Mouse (Mus musculus): ENCODE results near the gene Rrp1b. TPM values are rescaled to one million over a fixed set of nuclear protein-coding genes. Genes with fewer than 3 reads are reported as not detected.
"Not testable (repeated sequence)": the region's sequence is repeated elsewhere in the genome, so short reads cannot be mapped to it uniquely, and the experiment has no call there.

The Rrp1b gene
- polyA plus RNA-seq, 1 experiment from 2014 or later, result 76.6 TPM

DNA sequence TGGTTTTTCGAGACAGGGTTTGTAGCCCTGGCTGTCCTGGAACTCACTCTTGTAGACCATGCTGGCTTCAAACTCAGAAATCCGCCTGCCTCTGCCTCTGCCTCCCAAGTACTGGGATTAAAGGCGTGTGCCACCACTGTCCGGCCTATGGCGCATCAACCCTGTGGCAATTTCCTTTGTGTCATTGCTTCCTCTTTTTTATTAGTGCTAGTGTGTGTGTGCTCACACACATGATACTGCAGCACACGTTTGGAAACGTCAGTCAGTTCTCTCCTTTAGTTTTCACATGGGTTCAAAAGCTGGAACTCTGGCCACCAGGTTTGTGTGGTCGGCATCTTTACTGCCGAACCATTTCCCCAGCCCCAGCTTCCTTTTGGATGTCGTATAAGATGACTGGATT, 4.4 kb downstream of the Rrp1b start:
- Histone ChIP-seq H3K4me3 (no peak overlapping the region), H3K4me1 (peaks cover 23% of the 10 kb centered on the region), H3K36me3 (peaks cover 4% of the 10 kb centered on the region), H3K9me3 (no peaks in the 10 kb centered on the region), H3K27me3 (ENCODE audit: insufficient read depth, poor library complexity, severe bottlenecking) (no peaks in the 10 kb centered on the region), H3K27ac (no peak overlapping the region)
- no peak for DNase-seq (ENCODE audit: low spot score)
- 90% methylated on average over 10 of the region's 10 CpGs for WGBS

DNA sequence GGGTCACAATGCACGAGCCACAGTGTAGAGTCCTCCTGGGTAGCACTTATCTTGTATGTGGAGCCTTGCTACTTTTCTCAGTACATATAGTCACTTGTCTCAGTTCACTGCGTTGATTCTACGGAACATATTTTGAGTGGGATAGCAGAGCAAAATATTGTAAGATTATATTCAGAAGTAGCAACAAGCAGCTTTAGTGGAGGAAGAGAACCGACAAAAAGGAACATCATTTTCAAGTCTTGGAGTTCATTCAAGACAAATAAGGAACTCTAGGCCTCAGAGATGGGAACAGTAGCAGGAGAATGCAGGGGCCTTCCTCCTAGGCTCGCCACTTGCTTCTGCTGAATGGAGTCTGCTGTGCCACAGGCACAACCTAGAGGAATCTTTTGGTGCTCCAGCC, 10.6 kb downstream of the Rrp1b start:
- Histone ChIP-seq H3K36me3 (peaks cover 61% of the 10 kb centered on the region), H3K27me3 (ENCODE audit: insufficient read depth, poor library complexity, severe bottlenecking) (no peaks in the 10 kb centered on the region), H3K4me1 (no peaks in the 10 kb centered on the region), H3K9me3 (no peaks in the 10 kb centered on the region), H3K27ac (no peak overlapping the region), H3K4me3 (no peak overlapping the region)
- DNase-seq (ENCODE audit: low spot score), result no peak
- 90% methylated on average over 5 of the region's 5 CpGs for WGBS

GRCm38 (mm10) chr17:32048351-32048750, 12.5 kb downstream of the Rrp1b start:
- 92% methylated on average over 5 of the region's 5 CpGs for WGBS
- H3K4me3 ChIP-seq, result no peak overlapping the region

GRCm38 (mm10) chr17:32049914-32050313, 14.0 kb downstream of the Rrp1b start:
- Histone ChIP-seq H3K27ac (no peak overlapping the region), H3K27me3 (ENCODE audit: insufficient read depth, poor library complexity, severe bottlenecking) (no peaks in the 10 kb centered on the region), H3K4me3 (no peak overlapping the region), H3K4me1 (no peaks in the 10 kb centered on the region), H3K9me3 (no peaks in the 10 kb centered on the region), H3K36me3 (peaks cover 95% of the 10 kb centered on the region)
- DNase-seq (ENCODE audit: low spot score), result no peak
- WGBS, result 80% methylated on average over 4 of the region's 4 CpGs

More at GRCm38 (mm10) chr17:32048351-32048750, 12.5 kb downstream of the Rrp1b start:
- Histone ChIP-seq H3K27me3 (ENCODE audit: insufficient read depth, poor library complexity, severe bottlenecking) (no peaks in the 10 kb centered on the region), H3K27ac (no peak overlapping the region), H3K9me3 (no peaks in the 10 kb centered on the region), H3K36me3 (peaks cover 79% of the 10 kb centered on the region), H3K4me1 (no peaks in the 10 kb centered on the region)
- no peak for DNase-seq (ENCODE audit: low spot score)

- WGBS, result 93% methylated on average over 6 of the region's 6 CpGs
- no peaks in the 10 kb centered on the region for H3K4me1 ChIP-seq
- H3K27me3 ChIP-seq (ENCODE audit: insufficient read depth, poor library complexity, severe bottlenecking), result no peaks in the 10 kb centered on the region
- H3K36me3 ChIP-seq, result peaks cover 96% of the 10 kb centered on the region
- H3K9me3 ChIP-seq, result no peaks in the 10 kb centered on the region
- DNase-seq (ENCODE audit: low spot score), result no peak
- no peak overlapping the region for H3K4me3 ChIP-seq
- no peak overlapping the region for H3K27ac ChIP-seq
Measured at GRCm38 (mm10) chr17:32050609-32051008, 14.7 kb downstream of the Rrp1b start.

- H3K9me3 ChIP-seq, result no peaks in the 10 kb centered on the region
- no peak for DNase-seq (ENCODE audit: low spot score)
- H3K36me3 ChIP-seq, result peaks cover 100% of the 10 kb centered on the region
- 82% methylated on average over 5 of the region's 5 CpGs for WGBS
- H3K4me3 ChIP-seq, result no peak overlapping the region
- no peaks in the 10 kb centered on the region for H3K4me1 ChIP-seq
- H3K27ac ChIP-seq, result no peak overlapping the region
- H3K27me3 ChIP-seq (ENCODE audit: insufficient read depth, poor library complexity, severe bottlenecking), result no peaks in the 10 kb centered on the region
Measured at GRCm38 (mm10) chr17:32052237-32053080, 16.6 kb downstream of the Rrp1b start.

- Histone ChIP-seq H3K27ac (no peak overlapping the region), H3K27me3 (ENCODE audit: insufficient read depth, poor library complexity, severe bottlenecking) (no peaks in the 10 kb centered on the region), H3K4me3 (no peak overlapping the region), H3K9me3 (no peaks in the 10 kb centered on the region), H3K4me1 (no peaks in the 10 kb centered on the region), H3K36me3 (peaks cover 100% of the 10 kb centered on the region)
- DNase-seq (ENCODE audit: low spot score), result no peak
- 85% methylated on average over 5 of the region's 5 CpGs for WGBS
Measured at GRCm38 (mm10) chr17:32053677-32054076, 17.8 kb downstream of the Rrp1b start.

GRCm38 (mm10) chr17:32057843-32058242, 21.9 kb downstream of the Rrp1b start:
- H3K4me3 ChIP-seq, result no peak overlapping the region
- DNase-seq (ENCODE audit: low spot score), result no peak
- peaks cover 10% of the 10 kb centered on the region for H3K4me1 ChIP-seq
- peaks cover 94% of the 10 kb centered on the region for H3K36me3 ChIP-seq
- WGBS, result 92% methylated on average over 2 of the region's 2 CpGs
- H3K9me3 ChIP-seq, result no peaks in the 10 kb centered on the region
- no peaks in the 10 kb centered on the region for H3K27me3 ChIP-seq (ENCODE audit: insufficient read depth, poor library complexity, severe bottlenecking)
- H3K27ac ChIP-seq, result no peak overlapping the region

GRCm38 (mm10) chr17:32059084-32059483, 23.2 kb downstream of the Rrp1b start:
- peaks cover 82% of the 10 kb centered on the region for H3K36me3 ChIP-seq
- WGBS, result 79% methylated on average over 2 of the region's 2 CpGs

DNA sequence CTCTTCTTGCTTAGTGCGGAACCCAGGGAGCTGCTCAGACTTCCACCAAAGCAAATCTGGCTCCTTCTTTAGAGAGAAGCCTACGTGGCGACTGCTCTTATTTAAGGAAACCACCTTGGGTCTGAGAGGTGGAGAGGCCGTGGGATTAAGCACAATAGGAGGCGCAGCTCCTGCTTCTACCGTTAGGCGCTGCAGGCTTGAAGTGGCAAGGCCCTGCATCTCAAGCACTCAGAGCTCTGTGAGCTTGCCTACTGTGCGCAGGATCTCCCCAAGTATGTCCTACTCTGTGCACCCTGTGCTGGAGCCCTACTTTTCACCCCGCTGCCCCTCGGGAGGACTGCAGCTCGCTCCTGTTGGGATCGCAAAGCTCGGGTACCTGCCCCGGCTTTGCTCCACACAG, 25.3 kb downstream of the Rrp1b start:
- peaks cover 61% of the 10 kb centered on the region for H3K36me3 ChIP-seq
- 94% methylated on average over 14 of the region's 14 CpGs for WGBS
- DNase-seq (ENCODE audit: low spot score), result no peak
- H3K4me1 ChIP-seq, result peaks cover 29% of the 10 kb centered on the region
- H3K27ac ChIP-seq, result no peak overlapping the region
- H3K4me3 ChIP-seq, result no peak overlapping the region
- no peaks in the 10 kb centered on the region for H3K9me3 ChIP-seq
- no peaks in the 10 kb centered on the region for H3K27me3 ChIP-seq (ENCODE audit: insufficient read depth, poor library complexity, severe bottlenecking)

More at GRCm38 (mm10) chr17:32059084-32059483, 23.2 kb downstream of the Rrp1b start:
- H3K27ac ChIP-seq, result no peak overlapping the region
- no peak overlapping the region for H3K4me3 ChIP-seq
- H3K27me3 ChIP-seq (ENCODE audit: insufficient read depth, poor library complexity, severe bottlenecking), result no peaks in the 10 kb centered on the region
- no peak for DNase-seq (ENCODE audit: low spot score)
- no peaks in the 10 kb centered on the region for H3K9me3 ChIP-seq
- peaks cover 22% of the 10 kb centered on the region for H3K4me1 ChIP-seq

- Histone ChIP-seq H3K4me3 (no peak overlapping the region), H3K27ac (0 out of 2 replicates have a peak overlapping the region, but pooled peaks have one; percentile 31), H3K36me3 (peaks cover 36% of the 10 kb centered on the region), H3K4me1 (peaks cover 31% of the 10 kb centered on the region), H3K27me3 (ENCODE audit: insufficient read depth, poor library complexity, severe bottlenecking) (no peaks in the 10 kb centered on the region), H3K9me3 (no peaks in the 10 kb centered on the region)
- 56% methylated on average over 2 of the region's 2 CpGs for WGBS
- DNase-seq (ENCODE audit: low spot score), result no peak
Measured at GRCm38 (mm10) chr17:32063654-32064053, 27.8 kb downstream of the Rrp1b start.

GRCm38 (mm10) chr17:32064762-32065161, 28.9 kb downstream of the Rrp1b start:
- Histone ChIP-seq H3K36me3 (peaks cover 25% of the 10 kb centered on the region), H3K4me1 (peaks cover 32% of the 10 kb centered on the region)
- not testable (repeated sequence) for H3K4me3 ChIP-seq; H3K9me3 ChIP-seq; DNase-seq (ENCODE audit: low spot score); H3K27me3 ChIP-seq (ENCODE audit: insufficient read depth, poor library complexity, severe bottlenecking); H3K27ac ChIP-seq
- WGBS, result 59% methylated on average over 8 of the region's 8 CpGs

DNA sequence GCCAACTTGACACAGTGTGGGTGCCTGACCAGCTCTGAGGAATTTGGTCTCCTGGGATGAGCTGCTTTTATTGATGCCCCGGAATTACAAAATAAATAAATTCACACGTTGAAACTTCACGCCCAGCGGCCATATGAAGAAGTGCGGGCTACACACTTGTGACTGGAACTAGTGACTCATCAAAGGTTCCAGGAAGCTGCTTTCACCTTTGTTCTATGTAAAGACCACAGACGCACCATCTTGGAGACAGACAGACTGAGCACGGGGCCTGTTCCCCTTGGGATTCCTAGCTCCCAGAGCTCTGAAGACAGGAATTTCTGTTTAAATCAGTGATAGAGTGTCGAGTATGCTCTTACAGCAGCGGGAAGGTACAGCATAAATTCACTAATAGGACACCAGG, 31.6 kb downstream of the Rrp1b start:
- Histone ChIP-seq H3K27me3 (ENCODE audit: insufficient read depth, poor library complexity, severe bottlenecking) (no peaks in the 10 kb centered on the region), H3K9me3 (0 out of 2 replicates have a peak, but pooled peaks cover 2% of the 10 kb centered on the region), H3K27ac (no peak overlapping the region), H3K4me3 (no peak overlapping the region), H3K4me1 (peaks cover 26% of the 10 kb centered on the region), H3K36me3 (no peaks in the 10 kb centered on the region)
- WGBS, result 65% methylated on average over 9 of the region's 9 CpGs
- no peak for DNase-seq (ENCODE audit: low spot score)
